10 mouse cellular contexts compared by ENCODE assay signal in the genomic region with DNA sequence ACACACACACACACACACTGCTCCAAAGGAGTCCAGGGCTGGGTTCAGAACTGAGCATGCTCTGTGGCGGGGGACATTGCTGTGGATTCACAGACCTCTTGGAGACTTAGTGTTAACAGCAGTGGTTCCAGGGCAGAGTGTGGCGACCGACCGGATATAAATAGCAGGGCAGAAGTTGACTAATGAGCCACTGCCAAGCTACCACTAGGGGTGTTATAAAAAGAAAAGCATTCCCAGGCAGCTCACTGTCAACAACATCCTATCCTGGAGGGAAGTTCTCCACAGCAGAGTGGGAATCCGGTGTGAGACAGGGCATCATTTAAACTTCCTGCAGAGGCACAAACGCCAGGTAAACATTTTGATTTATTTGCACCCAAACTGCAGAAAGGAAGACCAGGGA. TPM values are rescaled to one million over a fixed set of nuclear protein-coding genes. Genes with fewer than 3 reads are reported as not detected.
DNase-seq lines count a peak whose midpoint lies in the region; ATAC-seq and TF ChIP-seq lines count a peak whose summit lies in the region.
"Had no signal": no experiment of that assay in that cellular context is flagged by ENCODE, and none has a peak within 500 bp of the region (broad histone marks: within the 10 kb centered on the region; RNA-seq: fewer than 3 reads in every experiment).

No protein-coding gene starts in this region.

- no peaks in the 10 kb centered on the region for H3K4me1 ChIP-seq in midbrain, postnatal 0 days (ENCODE audit: insufficient read depth, low read length)
- no peaks in the 10 kb centered on the region for H3K4me1 ChIP-seq in midbrain, embryonic 13.5 days (replicated peaks)
- 0 out of 2 replicates have a peak, but pooled peaks cover under 1% of the 10 kb centered on the region for H3K4me1 ChIP-seq in forebrain, embryonic 16.5 days (replicated peaks; ENCODE audit: control insufficient read depth, insufficient read depth, low read length)

- no peak for ATAC-seq in midbrain, postnatal 0 days (ENCODE audit: low FRiP score)
- ATAC-seq in midbrain, embryonic 13.5 days, result no peak
- no peak for ATAC-seq in forebrain, embryonic 16.5 days
- ATAC-seq in CD4-positive, CD25-positive, alpha-beta regulatory T cell, adult 4 months, result no peak

- peak; percentile 35 for DNase-seq in adrenal gland, adult 2 months
- no peak for DNase-seq in adrenal gland, postnatal 25 days
- no peak for DNase-seq in midbrain, postnatal 0 days (ENCODE audit: low spot score)
- DNase-seq in kidney, postnatal 25 days, result peak; percentile 48 to 71
- DNase-seq in neural tube, embryonic 10.5 days (ENCODE audit: extremely low spot score, low spot score), result no peak
- DNase-seq: cerebellum, adult 9-11 months had no signal

- 51% methylated on average over 6 of the region's 6 CpGs for WGBS in midbrain, postnatal 0 days
- 58% methylated on average over 6 of the region's 6 CpGs for WGBS in midbrain, embryonic 13.5 days
- 60% methylated on average over 6 of the region's 6 CpGs for WGBS in forebrain, embryonic 16.5 days

- 0 out of 2 replicates have a peak, but pooled peaks cover 3% of the 10 kb centered on the region for H3K27me3 ChIP-seq in midbrain, postnatal 0 days (ENCODE audit: insufficient read depth, low read length)
- peaks cover 15% of the 10 kb centered on the region; the same call in 1 of the 2 replicates for H3K27me3 ChIP-seq in midbrain, embryonic 13.5 days
- peaks cover 4% of the 10 kb centered on the region; the same call in 1 of the 2 replicates for H3K27me3 ChIP-seq in forebrain, embryonic 16.5 days (replicated peaks; ENCODE audit: control insufficient read depth, insufficient read depth, low read length)

- TF ChIP-seq CTCF in midbrain, postnatal 0 days (IDR thresholded peaks at IDR 0.05), result peak; percentile 30

- H3K9me3 ChIP-seq in midbrain, postnatal 0 days (ENCODE audit: low read length), result no peaks in the 10 kb centered on the region
- H3K9me3 ChIP-seq in midbrain, embryonic 13.5 days, result no peaks in the 10 kb centered on the region
- H3K9me3 ChIP-seq in forebrain, embryonic 16.5 days (ENCODE audit: control insufficient read depth, low read length), result no peaks in the 10 kb centered on the region

- H3K9ac ChIP-seq in midbrain, postnatal 0 days (replicated peaks; ENCODE audit: low read length, poor library complexity, severe bottlenecking), result no peak overlapping the region
- H3K9ac ChIP-seq in midbrain, embryonic 13.5 days (replicated peaks), result no peak overlapping the region
- H3K9ac ChIP-seq in forebrain, embryonic 16.5 days (replicated peaks; ENCODE audit: low read depth, low read length), result no peak overlapping the region

- H3K4me3 ChIP-seq in midbrain, postnatal 0 days (ENCODE audit: low read depth, low read length), result no peak overlapping the region
- H3K4me3 ChIP-seq in midbrain, embryonic 13.5 days (replicated peaks), result no peak overlapping the region
- H3K4me3 ChIP-seq in forebrain, embryonic 16.5 days (replicated peaks; ENCODE audit: low read length), result no peak overlapping the region

- H3K27ac ChIP-seq in midbrain, postnatal 0 days (ENCODE audit: low read depth, low read length), result no peak overlapping the region
- H3K27ac ChIP-seq in midbrain, embryonic 13.5 days, result no peak overlapping the region
- H3K27ac ChIP-seq in forebrain, embryonic 16.5 days (ENCODE audit: low read length), result no peak overlapping the region

- H3K36me3 ChIP-seq in midbrain, postnatal 0 days (ENCODE audit: insufficient read depth, low read length), result no peaks in the 10 kb centered on the region
- H3K36me3 ChIP-seq in midbrain, embryonic 13.5 days, result no peaks in the 10 kb centered on the region
- no peaks in the 10 kb centered on the region for H3K36me3 ChIP-seq in forebrain, embryonic 16.5 days (ENCODE audit: control insufficient read depth, insufficient read depth)

- no peak overlapping the region for H3K4me2 ChIP-seq in midbrain, postnatal 0 days (ENCODE audit: low read depth, low read length, poor library complexity, severe bottlenecking)
- H3K4me2 ChIP-seq in midbrain, embryonic 13.5 days (replicated peaks), result no peak overlapping the region
- no peak overlapping the region for H3K4me2 ChIP-seq in forebrain, embryonic 16.5 days (ENCODE audit: low read length)

RNA-seq across cellular contexts. Expression of a gene that starts 38.0 kb away (rescaled TPM):
- total RNA-seq in adrenal gland, adult 2 months (2021), result under 1 TPM; 0.43 to 0.73 TPM
- 1.7 and 3.6 TPM in 2 replicates for polyA plus RNA-seq in adrenal gland, adult 2 months (2012; rRNA removed)
- total RNA-seq in adrenal gland, postnatal 25 days (2021), result 1.1 and 1.2 TPM in 2 replicates
- total RNA-seq in midbrain, postnatal 0 days (2014; rRNA removed), result not detected in 2 replicates
- 0.28 TPM in 1 of 2 replicates, not detected in the other for polyA plus RNA-seq in midbrain, postnatal 0 days (2015; fragmentation: Nextera tagmentation; extraction: Ambion mirVana)
- polyA plus RNA-seq in midbrain, embryonic 13.5 days (2015; fragmentation: Nextera tagmentation; extraction: Ambion mirVana), result 0.28 and 0.31 TPM in 2 replicates
- polyA plus RNA-seq in forebrain, embryonic 16.5 days (2015; fragmentation: Nextera tagmentation; extraction: Ambion mirVana), result 0.61 TPM in 1 of 2 replicates, not detected in the other
- 10 to 100 TPM; 12.1 to 23.6 TPM for polyA plus RNA-seq in CD4-positive, CD25-positive, alpha-beta regulatory T cell, adult 4 months (2017; shearing (Covaris generic))
- total RNA-seq: layer of hippocampus, postnatal 14 days had no signal

RNA-seq across cellular contexts. Expression of a gene that starts 48.4 kb away (rescaled TPM):
- 10 to 100 TPM; 27.3 to 29.3 TPM for total RNA-seq in adrenal gland, adult 2 months (2021)
- 4.5 and 7.0 TPM in 2 replicates for polyA plus RNA-seq in adrenal gland, adult 2 months (2012; rRNA removed)
- 30.1 and 33.5 TPM in 2 replicates for total RNA-seq in adrenal gland, postnatal 25 days (2021)
- 91.8 and 145 TPM in 2 replicates for total RNA-seq in midbrain, postnatal 0 days (2014; rRNA removed)
- polyA plus RNA-seq in midbrain, postnatal 0 days (2015; fragmentation: Nextera tagmentation; extraction: Ambion mirVana), result 52.1 and 52.6 TPM in 2 replicates
- polyA plus RNA-seq in midbrain, embryonic 13.5 days (2015; fragmentation: Nextera tagmentation; extraction: Ambion mirVana), result 53.7 and 58.5 TPM in 2 replicates
- polyA plus RNA-seq in forebrain, embryonic 16.5 days (2015; fragmentation: Nextera tagmentation; extraction: Ambion mirVana), result 63.4 and 65.6 TPM in 2 replicates
- 10 to 100 TPM; 41.3 to 42.7 TPM for polyA plus RNA-seq in CD4-positive, CD25-positive, alpha-beta regulatory T cell, adult 4 months (2017; shearing (Covaris generic))

RNA-seq across cellular contexts. Expression of a gene that starts 55.0 kb away (rescaled TPM):
- 10 to 100 TPM; 39.2 to 58.2 TPM for total RNA-seq in adrenal gland, adult 2 months (2021)
- 2.6 and 3.1 TPM in 2 replicates for polyA plus RNA-seq in adrenal gland, adult 2 months (2012; rRNA removed)
- total RNA-seq in adrenal gland, postnatal 25 days (2021), result 50.0 and 51.8 TPM in 2 replicates
- 4.2 and 4.7 TPM in 2 replicates for total RNA-seq in midbrain, postnatal 0 days (2014; rRNA removed)
- 5.5 and 7.1 TPM in 2 replicates for polyA plus RNA-seq in midbrain, postnatal 0 days (2015; fragmentation: Nextera tagmentation; extraction: Ambion mirVana)
- polyA plus RNA-seq in midbrain, embryonic 13.5 days (2015; fragmentation: Nextera tagmentation; extraction: Ambion mirVana), result 2.9 and 5.6 TPM in 2 replicates
- polyA plus RNA-seq in forebrain, embryonic 16.5 days (2015; fragmentation: Nextera tagmentation; extraction: Ambion mirVana), result 3.5 and 5.4 TPM in 2 replicates
- polyA plus RNA-seq in CD4-positive, CD25-positive, alpha-beta regulatory T cell, adult 4 months (2017; shearing (Covaris generic)), result 10 to 100 TPM in 1 of 2 experiments, 1 to 10 TPM in 1; 9.2 to 11.0 TPM

RNA-seq across cellular contexts. Expression of a gene that starts 58.8 kb away (rescaled TPM):
- total RNA-seq in adrenal gland, adult 2 months (2021), result 1 to 10 TPM; 2.5 to 2.6 TPM
- 3.7 and 7.2 TPM in 2 replicates for polyA plus RNA-seq in adrenal gland, adult 2 months (2012; rRNA removed)
- total RNA-seq in adrenal gland, postnatal 25 days (2021), result 0.88 and 0.90 TPM in 2 replicates
- not detected in 2 replicates for total RNA-seq in midbrain, postnatal 0 days (2014; rRNA removed)
- not detected in 2 replicates for polyA plus RNA-seq in midbrain, postnatal 0 days (2015; fragmentation: Nextera tagmentation; extraction: Ambion mirVana)
- not detected in 2 replicates for polyA plus RNA-seq in midbrain, embryonic 13.5 days (2015; fragmentation: Nextera tagmentation; extraction: Ambion mirVana)
- polyA plus RNA-seq in forebrain, embryonic 16.5 days (2015; fragmentation: Nextera tagmentation; extraction: Ambion mirVana), result not detected in 2 replicates
- under 1 TPM in 1 of 2 experiments, not detected in 1; 0.26 TPM for polyA plus RNA-seq in CD4-positive, CD25-positive, alpha-beta regulatory T cell, adult 4 months (2017; shearing (Covaris generic))
- total RNA-seq: layer of hippocampus, postnatal 14 days had no signal

Comparison
In these comparisons a context has a peak if more than half of its experiments do, and no peak if none do; other contexts are left out.
1. DNase-seq: peak in adrenal gland, adult 2 months (single experiment) and kidney, postnatal 25 days (2 of 2); none in adrenal gland, postnatal 25 days (single experiment), midbrain, postnatal 0 days (single experiment) and neural tube, embryonic 10.5 days (single experiment).